Mouse (Mus musculus) gonadal fat pad, adult 2 months (tissue): ENCODE measurements at regions not wholly inside any gene's neighbourhood (a gene's known extent, or its start where the extent isn't known, plus 50 kb on each side); places are given as distances from the start of the nearest gene placed in this dataset.
A peak's percentile ranks its signal among the peaks of the same experiment; 100 is the strongest.
"Not testable (repeated sequence)": the region's sequence is repeated elsewhere in the genome, so short reads cannot be mapped to it uniquely, and the experiment has no call there.

Source experiments
- DNase-seq: peaks from one replicate; pipeline ENCODE4 v3.0.0-alpha.2; 2012; ENCODE audit warnings: low read depth

- DNase-seq: no peak
Measured at GRCm38 (mm10) chr13:31050160-31050788, 76.3 kb downstream of the Gm5447 start.

GRCm38 (mm10) chr13:31051586-31051985 lies 77.6 kb downstream of the Gm5447 start:
- DNase-seq: not testable (repeated sequence)

- no peak for DNase-seq
Measured at GRCm38 (mm10) chr13:31054356-31054755, 80.4 kb downstream of the Gm5447 start.

GRCm38 (mm10) chr13:31055376-31056083 lies 81.5 kb downstream of the Gm5447 start:
- DNase-seq: no peak

GRCm38 (mm10) chr13:31056154-31056871 lies 82.3 kb downstream of the Gm5447 start:
- no peak for DNase-seq

GRCm38 (mm10) chr13:31060916-31061431 lies 87.0 kb downstream of the Gm5447 start:
- no peak for DNase-seq

GRCm38 (mm10) chr13:31068343-31068742 lies 94.3 kb downstream of the Gm5447 start:
- no peak for DNase-seq

GRCm38 (mm10) chr13:31076541-31076940 lies 102.5 kb downstream of the Gm5447 start:
- DNase-seq: no peak

- DNase-seq: no peak
Measured at GRCm38 (mm10) chr13:31078751-31079150, 104.7 kb downstream of the Gm5447 start.

GRCm38 (mm10) chr13:31080215-31080614 lies 106.2 kb downstream of the Gm5447 start:
- DNase-seq: no peak

- peak; percentile 17 for DNase-seq
Measured at GRCm38 (mm10) chr13:31082448-31083140, 108.6 kb downstream of the Gm5447 start.

GRCm38 (mm10) chr13:31101051-31101450 lies 127.0 kb downstream of the Gm5447 start:
- no peak for DNase-seq

- DNase-seq: no peak
Measured at GRCm38 (mm10) chr13:31107434-31107833, 133.4 kb downstream of the Gm5447 start.

GRCm38 (mm10) chr13:31109231-31109630 lies 135.2 kb downstream of the Gm5447 start:
- DNase-seq: no peak

GRCm38 (mm10) chr13:31122689-31123088 lies 148.7 kb downstream of the Gm5447 start:
- DNase-seq: no peak

- no peak for DNase-seq
Measured at GRCm38 (mm10) chr13:31124547-31125216, 150.7 kb downstream of the Gm5447 start.

GRCm38 (mm10) chr13:31132501-31132900 lies 158.5 kb downstream of the Gm5447 start:
- no peak for DNase-seq

- no peak for DNase-seq
Measured at GRCm38 (mm10) chr13:31139686-31140085, 165.7 kb downstream of the Gm5447 start.

GRCm38 (mm10) chr13:31147323-31147722 lies 173.3 kb downstream of the Gm5447 start:
- DNase-seq: no peak

GRCm38 (mm10) chr13:31154066-31154465 lies 180.1 kb downstream of the Gm5447 start:
- no peak for DNase-seq

GRCm38 (mm10) chr13:31163878-31164495 lies 190.0 kb downstream of the Gm5447 start:
- no peak for DNase-seq
